Mouse (Mus musculus): ENCODE measurements around the gene Olfr547.

DNA sequence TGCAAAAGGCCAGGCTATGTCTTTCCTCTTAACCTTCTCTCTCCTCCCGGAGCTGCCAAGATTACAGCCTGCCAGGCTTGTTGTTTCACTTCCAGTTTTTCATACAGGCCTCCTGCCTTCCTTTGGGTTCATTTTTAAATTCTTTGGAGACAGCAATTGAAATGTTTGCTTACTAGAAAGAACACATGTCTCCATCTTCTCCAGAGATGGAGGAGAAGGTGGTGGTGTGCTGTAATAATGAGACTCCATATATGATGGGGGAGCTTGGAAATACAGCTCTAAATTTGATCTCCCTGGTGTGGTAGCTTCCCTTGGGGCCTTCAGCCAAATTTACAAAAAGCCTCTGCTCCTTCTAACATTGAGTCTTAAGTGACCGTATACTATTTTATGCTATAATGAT lies 6.0 kb downstream of the Olfr547 start, which contains the start of gene Olfr548-ps1:
- TF ChIP-seq CTCF (IDR thresholded peaks at IDR 0.05; ENCODE audit: control insufficient read depth, insufficient read depth, insufficient read length) (no peak), MYOG (IDR thresholded peaks at IDR 0.05; ENCODE audit: control insufficient read depth, extremely low read depth, insufficient read length) (no peak), USF1 (IDR thresholded peaks at IDR 0.05; ENCODE audit: low read depth) (no peak), MAX (IDR thresholded peaks at IDR 0.05) (no peak)

All from C2C12 (cell line).